Mouse (Mus musculus) olfactory bulb, adult 2 months (tissue): ENCODE results near the gene Zfp266. TPM values are rescaled to one million over a fixed set of nuclear protein-coding genes. Genes with fewer than 3 reads are reported as not detected.

Source experiments
- H3K27ac ChIP-seq: fragments of 200-500 bp; 2 replicates; pipeline ENCODE4 v1.5.1; 2012; ENCODE audit warnings: low read depth, low read length; ENCODE audit not compliant: insufficient read depth
- H3K4me1 ChIP-seq: fragments of 200-500 bp; 2 replicates; pipeline ENCODE4 v1.6.1; 2012; ENCODE audit warnings: low read length; ENCODE audit not compliant: control insufficient read depth, insufficient read depth
- H3K4me3 ChIP-seq: fragments of 200-500 bp; 2 replicates; pipeline ENCODE4 v1.5.1; 2012; ENCODE audit warnings: mild to moderate bottlenecking, low read depth, low read length, moderate library complexity; ENCODE audit not compliant: insufficient read depth
- CTCF ChIP-seq: fragments of 200-500 bp; IDR thresholded peaks from 2 replicates; pipeline ENCODE4 v1.5.1; 2012; ENCODE audit warnings: low read depth, mild to moderate bottlenecking, low read length, moderate library complexity; ENCODE audit not compliant: insufficient read depth
- POLR2A ChIP-seq: fragments of 200-500 bp; IDR thresholded peaks from 2 replicates; pipeline ENCODE4 v1.6.1; 2012; ENCODE audit warnings: mild to moderate bottlenecking, low read depth, low read length, moderate library complexity; ENCODE audit not compliant: insufficient read depth
- WGBS: fragments of 180-500 bp; shearing (Covaris S2); methylation state at CpG from one replicate; pipeline ENCODE4 v1.1.7; 2018; 5-methylcytosine and 5-hydroxymethylcytosine counted together
- polyA plus RNA-seq: library from polyadenylated mRNA; stranded (reverse); fragments of >200 nt; gene quantifications from 2 replicates; pipeline ENCODE4 v1.2.4, GENCODE M21; 2012; ENCODE audit warnings: low replicate concordance; ENCODE audit not compliant: missing spikeins, insufficient read depth, insufficient read length

Zfp266 gene
- polyA plus RNA-seq, 1 experiment: 158 TPM

DNA sequence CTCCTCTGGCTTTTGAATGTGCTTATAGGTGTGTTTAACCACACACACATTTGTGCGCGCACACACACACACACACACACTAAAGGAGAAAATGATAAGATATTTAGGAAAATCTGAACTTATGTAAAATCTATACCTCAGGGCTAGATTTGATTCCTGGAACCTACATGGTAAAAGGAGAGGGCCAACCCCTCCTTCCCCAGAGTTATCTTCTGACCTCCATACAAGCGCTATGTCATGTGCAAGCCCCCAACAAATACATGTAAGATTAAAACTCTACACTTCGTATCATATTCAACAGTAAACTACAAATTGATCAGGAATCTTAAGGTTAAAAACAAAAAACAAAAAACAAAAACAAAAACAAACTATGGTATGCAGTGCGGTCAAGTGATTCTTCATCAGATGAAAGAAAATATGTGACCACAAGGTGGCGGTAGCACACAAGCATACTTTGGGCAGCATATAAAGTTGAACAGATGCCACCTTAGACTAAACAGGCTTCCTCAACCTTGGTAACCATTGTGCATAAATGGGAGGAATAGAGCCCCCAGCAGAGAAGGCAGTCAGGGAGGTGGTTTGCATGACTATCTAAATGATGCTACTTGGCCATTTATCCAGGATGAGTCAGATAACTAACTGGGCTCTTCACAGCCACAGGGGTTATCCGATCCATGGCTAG is 54.3 kb downstream of the Zfp266 start:
- WGBS: 51% methylated on average over 7 of the region's 7 CpGs
- no peak overlapping the region for H3K4me3 ChIP-seq
- H3K4me1 ChIP-seq: no peaks in the 10 kb centered on the region
- H3K27ac ChIP-seq: no peak overlapping the region
- no peak for TF ChIP-seq CTCF
- no peak for TF ChIP-seq POLR2A

DNA sequence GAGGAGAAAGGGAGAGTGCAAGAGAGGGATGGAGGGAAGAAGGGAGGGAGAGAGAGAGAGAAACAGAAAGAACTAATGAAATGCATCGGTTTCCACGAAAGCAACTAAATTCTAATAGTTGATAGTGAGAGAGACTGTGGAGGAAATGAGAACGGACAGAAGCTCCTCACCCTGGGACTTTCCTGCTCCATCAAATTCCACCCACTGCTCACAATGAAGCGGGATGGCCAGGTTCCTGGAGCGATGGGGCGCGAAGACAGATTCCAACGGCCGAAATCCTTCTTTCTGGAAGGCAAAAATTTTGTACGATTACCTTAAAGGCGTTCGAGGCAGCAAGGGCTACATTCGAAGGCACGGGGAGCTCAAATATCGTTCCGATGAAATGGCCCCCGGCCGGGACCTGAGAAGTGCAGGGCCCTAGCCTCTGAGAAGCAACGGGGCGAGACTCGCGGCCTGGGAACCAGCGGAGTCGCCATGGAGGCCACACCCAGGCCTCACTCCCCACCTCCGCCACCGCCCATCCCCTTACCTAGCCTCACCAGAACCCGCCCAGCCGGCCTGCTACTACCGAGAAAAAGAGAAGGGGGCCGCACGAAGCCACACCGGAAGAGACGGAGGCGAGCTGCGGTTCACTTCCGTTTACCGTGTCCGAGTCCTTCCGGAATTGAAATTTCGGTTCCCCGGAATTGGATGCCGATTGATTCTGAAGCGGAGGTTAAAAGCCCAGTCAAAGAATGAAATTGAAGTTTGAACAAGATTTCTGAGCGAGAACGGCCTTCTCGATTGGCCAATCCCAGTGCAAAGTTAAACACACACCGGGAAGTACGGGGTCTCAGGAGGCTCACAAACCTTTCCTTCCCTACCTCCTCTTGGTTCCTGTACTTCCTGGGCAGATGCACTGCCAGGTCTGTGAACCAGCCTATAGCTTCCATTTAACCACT is 61.6 kb downstream of the Zfp266 start, which contains the start of gene Zfp26:
TSS of gene Zfp26 (minus strand) at position 786 of the 941 bp plus-strand sequence.
- WGBS: under 1% methylated on average over 48 of the region's 48 CpGs
- H3K4me3 ChIP-seq: peak within 1 kb of the TSS; percentile 92
- TF ChIP-seq CTCF: no peak
- 0 out of 2 replicates have a peak, but pooled peaks have one; percentile 24 for TF ChIP-seq POLR2A
- H3K27ac ChIP-seq: peak within 1 kb of the TSS; percentile 80
- peaks cover 2% of the 10 kb centered on the region; the same call in 1 of the 2 replicates for H3K4me1 ChIP-seq

DNA sequence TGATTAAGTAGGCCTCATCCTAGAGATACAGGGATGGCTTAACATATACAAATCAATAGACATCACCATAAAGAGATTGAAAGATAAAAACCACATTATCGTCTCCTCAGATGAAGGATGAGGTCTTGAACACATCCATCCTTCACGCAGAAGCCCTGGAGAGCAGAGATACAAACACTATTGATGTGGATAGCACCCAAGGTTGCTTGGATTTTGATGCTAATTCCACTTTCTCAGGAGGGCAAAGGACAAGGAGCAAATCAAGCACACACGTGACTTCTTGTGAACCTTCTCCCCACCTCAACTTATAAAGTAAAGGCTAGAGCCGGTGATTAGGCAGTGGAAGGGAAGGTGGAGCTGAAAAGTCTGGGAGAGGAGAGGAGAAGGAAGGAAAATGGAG is 67.6 kb downstream of the Zfp266 start:
- Histone ChIP-seq H3K4me1 (peaks cover 2% of the 10 kb centered on the region; the same call in 1 of the 2 replicates), H3K27ac (no peak overlapping the region), H3K4me3 (no peak overlapping the region)
- 94% methylated on average over 4 of the region's 4 CpGs for WGBS
- no peak for TF ChIP-seq CTCF
- TF ChIP-seq POLR2A: no peak

DNA sequence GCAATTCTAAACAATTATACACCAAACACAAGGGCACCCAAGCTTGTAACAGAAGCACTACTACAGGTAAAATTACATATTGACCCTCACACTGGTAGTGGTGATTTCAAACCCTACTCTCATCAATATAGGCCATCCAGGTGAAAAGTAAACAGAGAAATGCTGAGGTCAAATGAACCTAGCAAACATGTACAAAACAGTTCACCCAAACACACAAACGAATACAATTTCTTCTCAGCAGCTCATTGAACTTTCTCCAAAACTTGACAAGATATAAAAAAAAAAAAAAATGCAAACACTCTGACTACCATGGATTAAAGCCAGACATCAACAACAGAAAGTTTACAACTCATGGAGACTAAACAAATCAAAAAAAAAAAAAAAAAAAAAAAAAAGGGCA is 69.7 kb downstream of the Zfp266 start:
- WGBS: 92% methylated on average over 1 of the region's 1 CpGs
- Histone ChIP-seq H3K27ac (no peak overlapping the region), H3K4me3 (no peak overlapping the region), H3K4me1 (no peaks in the 10 kb centered on the region; the same call in 1 of the 2 replicates)
- TF ChIP-seq CTCF (no peak), POLR2A (no peak)

Other genes starting within 250 kb of the Zfp266 start
- not detected in 2 replicates for gene Olfr39, start 239.1 kb downstream of the Zfp266 start, polyA plus RNA-seq
- gene Olfr873, start 222.9 kb downstream of the Zfp266 start, polyA plus RNA-seq: not detected in 2 replicates
- gene Olfr18, start 185.3 kb downstream of the Zfp266 start, polyA plus RNA-seq: not detected in 2 replicates
- not detected in 2 replicates for gene Zfp560, start 136.2 kb downstream of the Zfp266 start, polyA plus RNA-seq
- gene Zfp26, start 61.3 kb downstream of the Zfp266 start, polyA plus RNA-seq: not detected in 2 replicates
- gene Zfp426, start 28.7 kb downstream of the Zfp266 start, polyA plus RNA-seq: not detected in 2 replicates
- gene Zfp846, start 59.9 kb upstream of the Zfp266 start, polyA plus RNA-seq: not detected in 2 replicates
- gene Ubl5, start 121.5 kb upstream of the Zfp266 start, polyA plus RNA-seq: 162 TPM in 1 of 2 replicates, not detected in the other
- gene Fbxl12, start 123.3 kb upstream of the Zfp266 start, polyA plus RNA-seq: not detected in 2 replicates
- not detected in 2 replicates for gene Pin1, start 130.7 kb upstream of the Zfp266 start, polyA plus RNA-seq
- not detected in 2 replicates for gene Olfm2, start 224.9 kb upstream of the Zfp266 start, polyA plus RNA-seq